Mouse (Mus musculus) thymus, adult 18-20 months (tissue): Measurements from ENCODE around the gene Utp18.
"Not testable (repeated sequence)": the region's sequence is repeated elsewhere in the genome, so short reads cannot be mapped to it uniquely, and the experiment has no call there.

Experiments
- DNase-seq, 2 experiments: peaks; one replicate each; pipeline ENCODE4 v3.0.0; 2022; ENCODE audit warnings: mixed read lengths in 2 of 2

The Utp18 gene

DNA sequence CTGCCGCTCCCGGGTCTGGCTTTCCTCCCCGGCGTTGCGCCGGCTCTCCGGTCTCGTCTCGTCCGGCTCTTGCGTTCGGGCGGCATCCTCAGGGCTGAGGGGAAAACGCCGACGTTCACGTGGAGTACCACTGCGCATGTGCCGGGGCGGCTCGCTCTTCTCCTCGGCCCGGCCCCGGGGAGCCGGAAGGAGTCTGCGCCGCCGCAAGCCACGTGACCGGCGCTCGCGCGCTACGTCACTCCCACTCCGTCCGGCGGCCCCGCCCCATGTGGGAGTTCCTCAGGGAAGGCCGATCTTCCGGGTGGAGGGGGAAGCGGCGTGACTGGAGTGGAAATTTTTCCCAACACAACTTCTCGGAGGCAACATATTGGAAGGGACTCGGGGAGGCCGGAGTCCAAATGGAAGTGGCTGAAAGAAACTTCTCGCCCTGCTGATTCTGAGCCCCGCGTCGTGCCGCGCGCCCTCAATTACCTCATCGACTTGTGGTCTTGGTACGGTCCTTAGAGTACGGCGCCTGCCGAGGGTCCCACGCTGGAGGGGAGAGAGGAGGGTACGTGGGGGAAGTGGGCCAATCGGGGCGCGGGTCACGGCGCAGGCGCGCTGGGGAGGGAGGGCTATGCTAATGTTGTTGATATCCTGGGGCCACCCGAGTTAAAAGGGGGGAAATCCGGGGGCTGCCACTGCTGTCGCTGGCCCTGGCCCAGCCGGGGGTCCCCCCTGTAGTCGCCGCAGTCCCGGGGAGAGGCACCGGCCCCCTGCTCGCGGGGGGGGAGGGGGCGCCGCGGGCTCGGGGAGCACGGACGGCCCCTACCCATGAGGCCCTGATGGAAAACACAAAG is at the start of gene Utp18, which contains the start of gene Mbtd1:
Gene Utp18, minus strand, starts transcription at position 195 of the 839 bp plus-strand sequence.
Gene Mbtd1, plus strand, starts transcription at position 281 of the 839 bp plus-strand sequence.
- DNase-seq, result peak; percentile 97

DNA sequence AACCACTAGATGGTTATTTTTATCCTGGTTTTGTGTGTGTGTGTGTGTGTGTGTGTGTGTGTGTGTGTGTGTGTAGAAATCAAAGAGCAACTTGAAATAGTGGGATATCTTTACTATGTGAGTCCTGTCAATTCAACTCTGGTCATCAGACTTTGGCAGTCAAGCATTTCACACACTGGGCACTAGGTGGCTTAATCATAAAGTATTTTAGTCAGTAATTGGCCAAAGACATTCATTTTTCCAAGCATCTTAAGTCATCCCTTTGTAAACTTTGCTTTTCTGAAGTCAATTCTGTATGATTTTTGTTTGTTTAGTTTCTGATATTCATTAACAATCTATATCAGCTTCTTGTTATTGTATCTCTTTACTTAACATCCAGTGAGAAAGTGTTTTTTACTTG is 43.5 kb upstream of the Utp18 start:
- DNase-seq, result no peak

DNA sequence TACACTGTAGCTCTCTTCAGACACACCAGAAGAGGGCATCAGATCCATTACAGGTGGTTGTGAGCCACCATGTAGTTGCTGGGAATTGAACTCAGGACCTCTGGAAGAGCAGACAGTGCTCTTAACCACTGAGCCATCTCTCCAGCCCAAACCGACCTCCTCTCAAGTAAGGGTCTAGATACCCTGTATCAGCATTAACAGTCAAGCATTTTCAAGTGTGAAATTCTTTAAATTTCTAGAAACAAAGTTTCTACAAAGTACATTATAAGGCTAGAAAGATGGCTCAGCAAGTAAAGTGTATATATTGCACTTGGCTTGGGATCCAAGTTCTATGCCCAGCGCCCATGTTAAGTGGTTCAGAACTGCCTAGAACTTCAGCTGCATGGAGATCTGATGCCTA is 29.5 kb upstream of the Utp18 start:
- DNase-seq, result not testable (repeated sequence)

GRCm38 (mm10) chr11:93911603-93912002 is 26.0 kb upstream of the Utp18 start:
- no peak for DNase-seq

DNA sequence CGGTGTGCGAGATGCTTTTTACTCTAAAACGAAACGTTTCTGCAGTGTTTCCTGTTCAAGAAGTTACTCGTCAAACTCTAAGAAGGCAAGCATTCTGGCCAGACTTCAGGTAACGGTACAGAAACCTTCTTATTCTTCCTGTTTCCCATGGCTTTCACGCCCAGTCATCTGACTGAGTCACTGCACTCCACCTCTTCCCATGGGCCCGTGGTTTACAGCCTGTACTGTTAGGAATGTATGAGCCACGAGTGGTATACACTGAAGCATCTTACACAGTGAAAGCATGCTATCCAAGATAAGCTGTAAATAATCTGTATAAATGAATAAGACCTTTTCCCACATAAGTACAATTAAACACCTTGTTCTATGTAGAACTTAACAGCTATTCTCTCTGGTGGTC is 23.3 kb upstream of the Utp18 start:
- DNase-seq, result no peak

- no peak for DNase-seq
Observed at GRCm38 (mm10) chr11:93907839-93908238, 22.3 kb upstream of the Utp18 start.

DNA sequence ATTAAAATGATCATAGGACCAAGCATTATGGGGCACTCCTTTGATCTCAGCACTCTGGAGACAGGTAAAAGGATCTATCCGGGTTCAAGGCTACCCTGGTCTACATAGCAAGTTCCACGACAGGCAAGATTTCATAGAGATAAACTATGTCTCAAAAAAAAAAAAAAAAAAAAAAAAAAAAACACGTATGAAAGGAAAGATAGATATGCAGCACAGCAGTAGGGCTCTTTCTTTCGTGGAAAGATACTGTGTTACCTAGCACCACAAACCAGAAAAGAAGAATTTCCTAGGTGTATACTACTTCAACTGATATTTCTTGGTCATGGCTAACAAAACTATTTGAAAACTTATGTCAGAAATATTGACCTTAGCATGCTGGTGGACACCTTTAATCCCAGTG is 21.3 kb upstream of the Utp18 start:
- DNase-seq, result no peak

- no peak for DNase-seq
Observed at GRCm38 (mm10) chr11:93897732-93898131, 12.2 kb upstream of the Utp18 start.

DNA sequence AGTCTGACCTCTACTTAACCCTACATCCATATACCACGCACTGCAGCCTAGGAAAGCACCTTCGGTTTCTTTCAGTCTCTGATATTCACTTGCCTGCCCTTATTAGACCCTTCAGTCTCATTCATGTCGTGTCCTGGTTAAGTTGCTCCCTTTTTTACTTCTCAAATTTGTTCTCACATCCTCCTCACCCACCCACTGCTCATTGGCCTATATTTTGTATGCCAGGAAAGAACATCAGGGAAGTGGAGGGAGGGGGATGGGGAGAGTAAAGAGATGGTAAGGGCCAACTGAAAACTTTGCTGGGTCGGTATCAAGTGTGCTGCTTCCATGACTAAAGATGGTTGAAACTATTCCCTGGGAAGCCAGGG is 1.5 kb upstream of the Utp18 start:
- DNase-seq, result no peak

GRCm38 (mm10) chr11:93886411-93887079 is 979 bp upstream of the Utp18 start:
- DNase-seq, result peak; percentile 27 to 44

DNA sequence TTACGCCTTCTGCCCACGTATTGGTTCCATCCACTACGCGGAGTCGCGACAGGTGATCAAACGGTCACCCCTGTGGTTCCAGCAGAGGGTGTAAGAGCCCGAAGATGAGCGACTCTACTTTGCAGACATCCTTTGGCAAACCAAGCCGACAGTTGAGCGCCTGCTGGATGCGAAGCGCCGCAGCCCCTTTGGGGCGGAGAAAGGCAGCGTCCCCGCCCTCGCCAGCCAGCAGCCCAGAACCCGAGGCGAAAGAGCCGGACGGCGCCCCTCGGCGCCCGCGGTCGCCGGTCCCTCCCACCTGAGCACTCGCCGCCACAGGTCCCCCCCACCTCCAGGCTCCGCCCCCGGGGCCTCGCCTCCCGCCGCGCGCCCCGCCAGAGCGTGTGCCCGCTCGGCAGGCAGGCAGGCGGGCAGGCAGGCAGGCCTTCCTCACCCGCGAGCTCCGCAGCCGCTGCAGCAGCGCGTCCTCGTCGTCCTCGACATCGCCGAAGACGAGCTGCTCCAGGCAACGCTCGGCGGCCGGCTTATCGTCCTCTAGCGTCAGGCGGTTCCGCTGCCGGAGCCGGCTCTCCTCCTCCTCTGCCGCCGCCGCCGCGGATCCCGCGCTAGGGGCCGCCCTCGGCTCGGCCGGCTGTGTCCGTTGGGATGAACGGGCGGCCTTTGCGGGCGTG is 530 bp downstream of the Utp18 start:
- peak; percentile 64 to 68 for DNase-seq

- DNase-seq, result no peak
Observed at GRCm38 (mm10) chr11:93884068-93884467, 1.5 kb downstream of the Utp18 start.

GRCm38 (mm10) chr11:93862638-93863037 is 22.9 kb downstream of the Utp18 start:
- no peak for DNase-seq

DNA sequence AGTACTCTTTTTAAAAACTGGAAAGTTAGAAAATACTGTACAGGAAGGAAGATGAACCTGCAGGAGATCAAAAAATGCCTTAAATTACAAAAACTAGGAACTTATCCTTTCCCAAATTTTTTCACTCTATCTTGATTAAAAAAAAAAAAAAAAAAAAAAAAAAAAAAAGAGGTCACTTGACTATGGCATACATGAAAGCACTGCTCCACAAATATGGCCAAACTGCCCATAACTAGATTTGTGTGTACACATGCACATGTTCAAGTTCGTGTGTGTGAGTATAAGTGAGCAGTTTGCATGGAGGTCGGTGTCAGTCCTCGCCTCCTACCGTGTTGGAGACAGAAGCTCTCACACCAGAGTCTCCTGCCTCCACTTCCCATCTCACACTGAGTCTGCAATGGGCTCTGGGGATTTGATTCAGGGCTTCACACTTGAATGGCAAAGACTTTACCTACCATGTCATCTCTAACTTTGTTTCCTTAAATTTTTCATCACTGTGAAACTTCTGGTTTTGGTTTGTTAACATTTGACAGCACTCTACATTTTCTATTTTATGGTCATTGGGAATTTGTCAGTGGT is 23.4 kb downstream of the Utp18 start:
- DNase-seq, result no peak

- DNase-seq, result no peak
Observed at GRCm38 (mm10) chr11:93861193-93861592, 24.4 kb downstream of the Utp18 start.

GRCm38 (mm10) chr11:93860540-93861172 is 24.9 kb downstream of the Utp18 start:
- DNase-seq, result no peak

DNA sequence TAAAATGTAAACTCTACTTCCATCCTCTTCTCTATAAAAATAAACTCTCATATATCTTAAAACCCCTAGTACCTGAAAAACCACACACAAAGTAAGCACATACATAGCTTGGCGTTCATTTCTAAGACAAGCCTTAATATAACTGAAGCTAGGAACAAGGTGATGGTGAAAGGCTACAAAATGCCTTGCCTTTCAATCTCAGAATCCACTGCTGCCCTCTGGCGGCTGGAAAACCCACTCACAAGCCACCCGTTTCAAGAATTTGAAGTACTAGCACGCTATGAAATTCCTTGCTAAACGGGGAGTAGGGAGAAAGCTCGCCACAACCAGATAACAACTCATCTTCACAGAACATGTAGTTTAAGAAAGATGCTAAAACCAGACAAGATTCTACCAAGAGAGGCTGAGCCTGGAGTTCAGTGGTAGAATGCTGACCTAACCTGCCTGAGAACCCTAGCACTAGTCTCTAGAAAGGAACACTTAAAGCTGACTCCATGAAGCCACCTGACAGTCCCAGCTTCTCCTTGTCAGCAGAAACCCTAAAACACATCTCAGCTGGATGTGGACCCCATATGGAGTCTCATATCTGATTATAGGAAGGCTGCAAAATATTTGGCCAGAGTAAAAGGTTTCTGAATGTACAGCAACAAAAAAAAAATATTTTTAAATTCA is 29.1 kb downstream of the Utp18 start:
- DNase-seq, result peak in 1 of 2 experiments; percentile 9

DNA sequence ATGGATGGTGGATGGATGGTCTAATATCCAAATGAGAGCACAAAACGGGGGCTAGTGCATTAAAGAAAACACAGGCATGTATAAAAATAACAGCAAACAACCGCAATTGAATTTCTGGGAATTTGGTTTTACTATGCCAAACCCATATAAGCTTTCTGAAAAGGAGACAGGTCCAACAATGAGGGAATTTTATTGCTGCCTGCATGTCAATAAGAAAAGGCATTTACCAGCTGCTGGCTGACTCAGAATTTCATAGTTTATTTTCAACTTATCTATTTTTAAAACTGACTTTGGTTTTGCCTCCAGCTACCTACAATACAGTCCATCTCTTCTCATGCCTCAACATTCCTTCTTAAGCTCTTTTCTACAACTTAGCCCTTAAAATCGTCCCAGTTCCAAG is 33.0 kb downstream of the Utp18 start:
- DNase-seq, result no peak

DNA sequence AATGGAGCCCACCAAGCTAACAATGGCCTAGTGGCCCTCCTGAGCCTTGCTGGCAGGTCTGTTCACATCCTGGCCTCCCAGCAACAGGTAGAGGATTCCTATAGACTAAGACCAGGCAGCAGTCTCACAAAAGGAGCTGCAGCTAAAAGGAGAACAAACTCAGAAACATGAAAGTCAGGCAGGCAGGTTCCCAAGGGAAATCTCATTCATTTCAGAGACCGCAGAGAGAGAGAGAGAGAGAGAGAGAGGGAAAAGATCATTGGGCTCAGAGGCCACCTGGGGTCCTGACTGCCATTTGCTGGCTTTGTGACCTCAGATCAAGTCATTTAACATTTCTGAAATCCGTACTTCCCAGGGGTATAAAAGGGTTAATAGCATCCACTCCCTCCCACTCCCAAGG is 38.2 kb downstream of the Utp18 start:
- no peak for DNase-seq

DNA sequence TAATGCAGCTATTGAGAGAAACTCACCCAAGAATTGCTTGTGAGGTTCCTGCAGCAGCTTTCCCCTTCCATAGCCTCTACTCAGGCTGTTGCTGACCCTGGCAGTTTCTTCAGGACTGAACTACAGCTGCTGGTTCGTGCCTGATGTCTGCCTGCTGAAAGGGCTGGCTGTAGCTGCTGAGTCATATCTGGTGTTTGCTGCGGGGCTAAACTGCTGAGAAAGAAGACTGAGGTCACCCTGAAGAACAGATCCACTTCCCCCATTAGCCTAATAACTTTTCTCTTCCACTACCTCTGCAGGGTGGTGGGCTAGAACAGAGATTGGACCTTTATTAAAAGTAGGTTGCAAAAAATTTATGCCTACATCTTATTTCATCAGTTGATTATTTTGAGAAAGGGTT is 49.8 kb downstream of the Utp18 start:
- DNase-seq, result no peak

DNA sequence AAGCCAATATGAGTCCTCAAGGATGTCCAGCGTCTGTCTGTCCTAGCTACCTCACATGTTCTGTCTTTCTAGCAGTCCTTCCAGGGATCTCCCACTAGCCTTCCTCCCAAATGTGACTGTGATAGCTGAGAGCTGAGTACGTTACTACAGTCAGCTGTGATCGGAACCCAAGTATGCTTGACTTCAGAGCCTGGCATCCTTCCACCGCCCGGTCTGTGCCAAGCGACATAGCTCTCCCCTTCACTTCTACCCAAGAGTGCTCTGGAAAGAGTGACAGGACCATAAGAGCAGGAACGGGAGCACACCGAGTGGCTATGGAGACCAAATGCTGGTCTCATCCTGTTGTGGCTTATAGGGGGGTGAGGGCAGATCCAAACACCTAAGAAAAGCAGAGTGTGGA is 55.6 kb downstream of the Utp18 start:
- no peak for DNase-seq

DNA sequence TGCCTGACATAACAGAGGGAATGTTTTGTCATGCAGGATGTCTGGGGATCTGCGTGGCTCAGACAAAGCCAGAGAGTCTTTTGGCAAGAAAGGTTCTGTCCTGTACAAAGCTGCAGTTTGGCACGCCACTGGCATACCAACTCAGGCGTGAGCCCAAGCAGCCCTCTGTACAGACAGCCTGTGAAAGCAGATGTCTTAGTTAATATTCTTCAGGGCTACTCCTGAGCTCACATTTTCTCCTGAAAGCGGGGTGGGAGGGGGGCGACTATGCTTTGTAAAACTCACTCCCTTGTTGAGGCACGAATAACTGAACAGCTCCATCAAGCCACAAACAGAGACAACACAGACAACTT is 56.3 kb downstream of the Utp18 start:
- no peak for DNase-seq
